Mouse (Mus musculus): ENCODE measurements around the gene Defb26.

Defb26 gene

DNA sequence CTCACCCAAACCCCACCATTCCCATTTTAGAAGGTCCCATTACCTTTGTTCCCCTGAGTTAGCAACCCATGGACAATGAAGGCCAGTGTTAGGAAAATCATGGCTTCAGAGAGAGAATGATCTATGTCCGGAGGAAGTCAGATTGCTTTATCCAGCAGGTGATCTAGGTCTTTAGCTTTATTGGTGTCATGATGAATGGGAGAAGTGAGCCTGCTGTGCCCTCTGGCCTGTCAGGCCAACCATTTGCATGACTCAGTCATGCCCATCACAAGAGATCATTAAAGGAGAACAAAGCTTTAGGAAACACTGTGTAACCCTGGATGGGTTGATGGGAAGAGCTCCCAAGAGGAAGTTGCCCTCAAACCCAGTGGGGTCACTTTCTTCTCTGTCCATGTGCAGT lies at the start of gene Defb26:
Gene Defb26 (minus strand): TSS at position 101 of the 400 bp plus-strand sequence.
- no peak for DNase-seq (ENCODE audit: low spot score)

DNA sequence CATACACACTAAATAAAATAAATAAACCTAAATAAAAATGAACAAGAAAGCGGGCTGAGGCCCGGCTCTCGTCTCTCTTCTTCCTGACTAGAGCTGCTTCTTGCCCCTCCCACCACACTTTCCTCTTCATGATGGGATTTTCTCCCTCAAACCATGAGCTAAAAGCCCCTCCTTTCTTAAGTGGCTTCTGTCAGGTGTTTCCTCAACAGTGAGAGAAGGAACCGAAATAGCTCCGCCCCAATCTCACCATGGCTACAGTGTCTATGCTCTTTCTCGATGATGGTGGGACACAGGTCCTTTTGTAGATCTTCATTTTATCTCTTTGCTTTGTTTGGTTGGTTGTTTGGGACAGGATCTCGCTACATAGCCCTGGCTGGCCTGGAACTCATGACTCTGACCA lies 45.2 kb upstream of the Defb26 start:
- DNase-seq (ENCODE audit: low spot score): no peak

DNA sequence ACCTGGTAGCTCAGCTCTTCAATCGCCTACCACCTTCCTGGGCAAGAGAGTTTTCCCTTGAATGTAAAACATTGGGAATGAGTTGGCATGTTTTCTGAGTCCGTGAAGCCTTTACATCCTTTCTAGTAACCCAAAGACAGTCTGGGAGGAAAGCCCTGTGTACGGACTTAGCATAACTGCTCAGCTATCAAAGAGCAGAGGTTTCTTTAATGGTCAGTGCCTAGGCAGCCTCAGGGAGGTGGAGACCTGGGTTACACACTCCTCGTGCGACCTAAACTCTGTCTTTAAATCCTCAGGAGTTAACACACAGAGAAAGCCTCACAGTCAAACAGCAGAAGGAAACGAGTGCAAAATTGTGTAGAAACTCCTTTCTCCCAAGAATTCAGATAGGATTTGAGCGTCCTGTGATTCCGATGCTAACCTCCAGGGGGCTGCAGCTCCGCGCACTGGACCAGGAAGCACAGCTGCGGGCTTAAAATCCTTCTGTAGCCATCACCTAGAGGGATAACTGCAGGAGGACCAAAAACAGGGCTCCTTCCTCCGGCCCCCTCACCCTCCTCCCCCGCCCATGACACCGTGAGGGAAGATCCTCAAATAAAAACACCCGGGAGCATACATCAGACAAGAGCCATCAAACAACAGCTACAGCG lies 42.4 kb upstream of the Defb26 start:
- no peak for DNase-seq (ENCODE audit: low spot score)

DNA sequence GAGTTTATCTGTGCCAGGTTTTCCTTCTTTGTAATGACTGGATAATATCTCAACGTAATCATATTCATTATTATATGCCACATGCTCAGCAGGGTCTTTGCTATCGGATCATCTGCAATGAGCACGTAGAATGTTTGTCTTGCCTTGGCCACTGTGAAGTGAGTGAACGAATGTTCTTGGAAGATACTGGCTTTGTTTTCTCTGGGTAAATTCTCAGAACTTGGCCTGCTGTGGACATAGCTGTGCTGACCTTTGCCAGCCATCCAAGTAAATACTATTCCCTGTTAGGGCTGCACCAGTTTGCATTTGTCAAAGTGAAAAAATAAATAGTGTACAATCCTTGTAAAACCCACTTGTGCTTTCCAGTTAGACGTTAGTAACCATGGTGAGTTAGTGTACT lies 36.6 kb upstream of the Defb26 start:
- DNase-seq (ENCODE audit: low spot score): no peak

DNA sequence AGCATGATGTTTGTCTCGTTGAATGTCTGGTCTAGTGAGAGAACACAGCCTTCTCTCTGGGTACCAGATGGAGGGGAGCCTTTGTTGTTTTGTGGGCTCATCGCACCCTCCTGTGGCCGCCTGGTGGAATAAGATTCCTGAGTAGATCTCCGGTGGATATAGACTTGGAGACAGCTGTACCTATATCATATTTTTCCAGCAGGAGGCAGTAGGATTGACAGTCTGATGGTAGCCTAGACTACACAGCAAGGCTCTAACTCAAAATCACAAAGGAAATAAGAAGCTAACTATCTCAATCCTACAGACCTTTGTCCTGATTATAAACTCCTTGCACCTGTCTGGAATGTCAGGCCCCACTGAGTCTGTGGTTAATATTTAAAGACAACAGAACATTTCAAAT lies 33.2 kb upstream of the Defb26 start:
- DNase-seq (ENCODE audit: low spot score): no peak

DNA sequence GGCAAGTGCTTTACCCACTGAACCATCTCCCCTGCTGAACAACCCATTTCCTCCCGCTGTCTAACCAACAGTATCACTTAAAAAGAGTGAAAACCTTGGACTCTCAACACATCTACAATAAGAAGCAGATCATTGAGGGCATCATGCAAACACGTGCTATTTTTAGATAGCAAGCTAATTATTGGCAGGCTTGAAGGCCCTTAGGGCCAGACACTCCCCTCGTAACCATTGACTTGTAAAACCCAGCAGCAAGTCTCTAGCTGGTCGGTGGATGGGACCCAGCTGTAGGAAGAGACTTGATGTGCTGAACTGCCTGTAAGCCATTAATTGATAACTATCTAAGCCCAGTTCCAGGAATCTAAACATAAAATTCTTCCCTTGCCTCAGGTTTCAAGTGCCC lies 32.0 kb upstream of the Defb26 start:
- DNase-seq (ENCODE audit: low spot score): no peak

DNA sequence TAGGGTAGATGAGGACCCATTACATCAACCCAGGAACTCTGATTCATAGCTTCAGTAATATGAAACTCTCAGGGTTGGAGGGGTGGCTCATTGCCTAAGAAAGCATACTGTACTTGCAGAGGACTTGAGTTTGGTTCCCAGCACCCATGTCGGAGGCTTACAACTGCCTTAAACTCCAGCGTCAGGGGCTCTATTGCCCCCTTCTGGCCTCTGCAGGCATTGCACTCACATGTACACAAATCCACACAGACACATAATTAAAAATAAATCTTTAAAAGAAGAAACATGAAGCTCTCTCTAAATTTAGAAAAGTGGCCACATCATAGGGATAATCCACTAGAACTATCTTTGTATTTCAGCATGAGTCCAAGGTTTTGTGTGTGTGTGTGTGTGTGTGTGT lies 31.4 kb upstream of the Defb26 start:
- DNase-seq (ENCODE audit: low spot score): no peak

DNA sequence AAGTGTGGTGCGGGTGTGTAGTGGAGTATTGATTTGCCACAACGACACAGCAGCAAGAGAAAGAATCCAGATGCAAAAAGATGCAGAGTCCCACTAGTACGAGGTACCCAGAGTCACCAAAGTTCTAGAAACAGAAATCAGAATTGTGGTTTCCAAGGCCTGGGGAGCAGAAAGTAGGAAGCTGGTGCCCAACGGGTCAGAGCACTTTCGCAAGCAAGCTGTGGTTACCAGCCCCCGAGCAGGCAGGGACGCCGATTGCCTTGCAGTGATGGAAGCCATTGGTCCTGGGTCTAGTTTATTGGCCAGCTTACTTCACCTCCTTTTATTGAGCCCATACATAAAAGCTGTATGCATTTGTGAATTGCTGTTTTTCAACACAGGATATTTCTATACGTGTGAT lies 30.5 kb upstream of the Defb26 start:
- DNase-seq (ENCODE audit: low spot score): no peak

DNA sequence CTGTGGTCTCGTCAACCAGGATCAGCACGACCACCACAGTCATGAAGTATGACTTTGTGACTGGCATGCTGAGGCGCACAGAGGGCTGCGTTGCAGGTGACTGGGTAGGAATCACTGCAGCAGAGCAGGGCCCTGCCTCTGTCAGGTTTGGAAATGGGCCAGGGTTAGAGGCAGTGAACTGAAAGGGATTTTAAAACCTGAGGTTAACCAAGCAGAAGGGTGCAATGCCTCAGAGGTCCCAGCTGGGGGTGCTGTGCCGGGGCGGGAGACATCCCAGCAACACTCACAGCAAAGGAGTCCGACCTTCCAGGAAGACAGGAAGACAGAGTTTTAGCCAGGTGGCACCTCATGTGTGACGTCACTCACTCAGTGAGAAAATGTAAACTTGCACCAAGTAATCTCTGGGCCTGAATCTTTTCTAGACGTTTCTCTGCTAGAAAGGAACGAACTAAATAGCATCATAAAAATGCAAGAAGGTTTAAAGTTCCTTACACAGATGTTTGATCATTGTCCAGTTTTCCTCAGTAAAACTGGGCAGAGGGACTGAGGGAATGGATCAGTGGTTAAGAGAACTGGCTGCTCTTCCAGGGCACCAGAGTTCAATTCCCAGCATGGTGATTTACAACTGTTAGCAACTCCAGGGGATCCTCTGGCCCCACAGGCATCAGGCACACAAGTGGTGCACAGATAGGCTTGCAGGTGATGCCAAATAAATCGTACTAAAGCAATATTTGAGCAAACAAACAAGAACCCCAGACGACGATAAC lies 28.6 kb upstream of the Defb26 start, which contains the start of gene Defb29:
Gene Defb29 (minus strand): TSS at position 155 of the 767 bp plus-strand sequence.
- DNase-seq (ENCODE audit: low spot score): no peak

DNA sequence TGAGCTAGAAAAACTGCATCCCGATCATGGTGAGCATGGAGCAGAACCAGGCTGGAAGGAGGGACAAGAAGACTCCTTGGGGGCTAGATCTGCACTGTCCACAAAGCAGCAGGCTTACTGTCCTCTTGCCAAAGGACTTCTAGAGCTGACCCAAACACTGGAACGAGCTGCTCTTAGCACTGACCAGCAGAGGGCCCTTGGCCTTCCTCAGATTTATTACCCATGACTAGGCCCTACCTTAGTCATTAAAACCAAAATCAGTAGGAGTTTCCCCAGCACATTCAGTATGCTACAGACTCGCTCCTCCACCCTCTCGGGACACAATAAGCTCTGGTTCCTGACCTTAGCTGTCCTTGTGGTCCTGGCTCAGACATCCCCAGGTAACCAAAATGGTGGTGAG lies 6.5 kb upstream of the Defb26 start, which contains the start of gene Defb28:
Gene Defb28 (plus strand): TSS at position 275 of the 400 bp plus-strand sequence.
- no peak for DNase-seq (ENCODE audit: low spot score)

DNA sequence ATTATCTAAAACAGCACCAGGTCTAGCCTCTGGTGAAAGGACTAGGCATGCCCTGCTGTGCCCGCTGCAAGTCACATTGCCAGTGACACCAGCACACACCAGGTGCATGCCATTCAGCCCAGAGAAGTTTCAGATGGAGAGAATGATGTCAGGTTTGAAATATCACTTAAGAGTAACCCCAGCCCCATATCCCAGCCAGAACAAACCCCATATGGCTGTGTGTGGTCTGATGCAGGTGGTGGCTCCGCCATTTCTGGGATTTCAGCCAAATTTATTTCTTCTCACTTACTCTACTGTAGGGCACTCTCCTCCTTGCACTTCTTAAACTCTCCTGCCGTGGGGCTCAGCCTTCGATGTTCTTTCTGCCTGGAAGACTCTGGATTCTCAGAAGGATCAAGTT lies 4.6 kb upstream of the Defb26 start:
- no peak for DNase-seq (ENCODE audit: low spot score)

DNA sequence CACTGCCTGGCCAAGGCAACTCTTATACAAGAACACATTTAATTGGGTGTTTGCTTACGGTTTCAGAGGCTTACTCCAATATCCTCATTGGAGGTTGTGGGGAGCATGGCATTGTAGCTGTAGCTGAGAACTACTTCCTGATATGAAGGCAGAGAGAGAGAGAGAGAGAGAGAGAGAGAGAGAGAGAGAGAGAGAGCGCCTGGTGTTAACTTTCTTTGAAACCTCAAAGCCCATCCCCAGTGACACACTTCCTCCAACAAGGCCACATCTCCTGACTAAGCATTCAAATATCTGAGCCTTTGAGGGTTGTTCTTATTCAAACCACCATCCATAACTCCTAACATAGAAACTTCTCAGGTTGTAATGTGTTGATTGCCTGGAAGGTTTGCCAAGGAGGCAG lies 7.5 kb downstream of the Defb26 start:
- DNase-seq (ENCODE audit: low spot score): no peak

DNA sequence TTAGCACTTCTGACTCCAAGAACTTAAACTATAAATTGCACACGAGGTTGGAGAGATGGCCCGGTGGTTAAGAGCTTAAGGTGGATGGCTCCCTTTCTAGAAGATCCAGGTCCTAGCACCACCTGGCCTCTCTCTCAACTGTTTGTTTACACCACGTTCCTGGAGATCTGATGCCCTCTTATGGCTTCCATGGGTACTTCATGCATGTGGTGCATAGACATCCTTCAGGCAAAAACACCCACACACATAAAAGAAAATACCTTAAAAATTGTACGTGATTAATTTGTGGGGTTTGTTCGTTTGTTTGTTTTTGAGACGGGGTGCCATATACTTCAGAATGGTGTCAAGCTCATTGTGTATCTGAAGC lies 10.6 kb downstream of the Defb26 start:
- no peak for DNase-seq (ENCODE audit: low spot score)

DNA sequence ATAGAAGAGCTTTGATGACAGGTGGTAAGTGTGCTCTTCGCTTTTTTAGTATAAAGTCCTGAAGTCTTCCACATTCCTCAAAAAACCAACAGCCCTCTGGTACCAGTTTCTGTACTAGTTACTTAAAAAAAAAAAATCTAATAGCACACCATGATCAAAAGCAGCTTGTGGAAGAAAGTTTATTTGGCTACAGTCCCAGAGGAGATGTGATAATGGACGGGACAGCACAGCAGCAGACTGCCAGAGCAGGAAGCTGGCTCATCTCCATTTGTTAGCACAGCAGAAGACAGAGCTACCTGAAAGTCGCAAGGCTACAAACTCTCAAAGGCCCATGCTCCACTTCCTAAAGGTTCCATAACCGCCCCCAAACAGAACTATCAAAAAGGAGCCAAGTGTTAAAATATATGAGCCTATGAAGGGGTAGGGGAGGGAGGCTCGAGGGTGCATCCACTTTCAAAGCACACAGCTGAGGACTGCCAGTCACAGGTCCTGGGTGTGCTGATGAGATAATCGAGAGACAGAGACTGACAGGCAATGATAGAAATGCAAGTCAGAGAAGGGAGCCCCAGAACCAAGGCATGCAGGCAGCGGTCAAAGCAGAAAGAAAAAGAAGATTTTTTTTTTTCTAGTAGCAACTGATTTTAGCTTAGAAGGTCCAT lies 11.2 kb downstream of the Defb26 start:
- no peak for DNase-seq (ENCODE audit: low spot score)

DNA sequence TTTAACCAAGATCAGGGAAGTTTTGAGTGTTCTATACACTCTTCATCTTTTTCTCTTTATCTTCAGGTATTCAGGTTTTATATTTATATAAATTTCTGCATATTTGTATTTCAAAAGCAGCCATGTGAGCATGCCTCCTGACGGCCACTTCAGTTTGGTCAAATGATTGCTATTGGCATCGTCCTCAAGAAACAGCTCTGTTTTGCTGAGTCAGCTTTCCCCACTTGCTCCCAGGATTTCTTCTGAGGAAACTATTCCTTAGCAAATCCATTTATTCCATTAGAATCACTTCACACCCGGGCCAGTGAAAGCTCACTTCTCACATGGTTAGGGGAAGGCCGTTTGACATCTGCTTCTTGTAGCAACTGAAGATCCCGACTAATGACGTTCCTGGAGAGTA lies 13.5 kb downstream of the Defb26 start:
- DNase-seq (ENCODE audit: low spot score): no peak

DNA sequence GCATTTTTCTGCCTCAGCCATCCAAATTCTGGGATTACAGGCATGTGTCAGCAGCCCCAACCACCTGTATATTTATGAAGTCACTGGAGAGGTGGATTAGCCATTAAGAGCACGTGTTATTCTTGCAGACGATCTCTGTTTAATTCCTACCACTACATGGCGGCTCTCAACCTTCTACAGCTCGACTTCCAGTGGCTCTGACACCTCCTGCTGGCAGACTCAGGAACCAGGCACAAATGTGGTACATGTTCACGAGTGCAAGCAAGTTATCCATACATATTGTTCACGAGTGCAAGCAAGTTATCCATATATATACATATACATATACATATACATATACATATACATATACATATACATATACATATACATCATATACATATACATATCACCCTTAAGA lies 18.3 kb downstream of the Defb26 start:
- DNase-seq (ENCODE audit: low spot score): no peak

DNA sequence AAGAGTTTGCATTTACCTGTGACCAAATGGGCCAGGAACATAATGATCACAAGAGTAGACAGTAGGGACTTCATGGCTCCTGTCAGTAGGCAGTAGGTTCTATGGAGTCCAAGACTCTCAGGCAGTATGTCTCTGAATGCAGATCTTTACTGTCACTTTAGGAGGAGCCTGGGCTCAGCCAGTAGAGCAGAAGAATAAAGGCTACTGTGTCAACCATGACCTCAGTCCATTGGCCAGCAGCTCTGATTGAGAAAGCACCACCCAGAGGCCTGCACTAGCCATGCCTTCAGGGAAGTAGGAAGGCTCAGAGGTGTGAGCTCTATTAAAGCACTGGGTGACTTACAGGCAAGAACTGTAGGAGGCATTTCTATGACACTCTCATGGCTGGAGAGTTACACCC lies 21.5 kb downstream of the Defb26 start, which contains the start of gene Defb22:
Gene Defb22 (minus strand): TSS at position 101 of the 400 bp plus-strand sequence.
- no peak for DNase-seq (ENCODE audit: low spot score)

DNA sequence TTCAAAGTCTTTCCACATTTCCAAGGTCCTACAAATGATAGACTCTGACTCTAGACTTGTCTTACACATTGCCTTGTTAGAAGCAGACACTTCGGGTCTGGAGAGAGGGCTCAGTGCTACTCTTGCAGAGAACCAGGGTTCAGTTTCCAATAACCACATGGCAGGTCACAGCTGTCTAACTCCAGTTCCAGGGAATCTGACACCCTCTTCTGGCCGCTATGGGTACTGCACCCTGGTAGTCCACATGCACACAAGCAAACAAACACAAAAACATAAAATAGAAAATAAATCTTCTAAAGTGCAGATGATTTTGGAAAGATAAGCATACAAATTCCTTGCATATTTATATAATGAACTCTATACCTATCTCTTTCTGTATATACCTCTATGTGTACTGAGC lies 24.5 kb downstream of the Defb26 start:
- peak; percentile 14 for DNase-seq (ENCODE audit: low spot score)

DNA sequence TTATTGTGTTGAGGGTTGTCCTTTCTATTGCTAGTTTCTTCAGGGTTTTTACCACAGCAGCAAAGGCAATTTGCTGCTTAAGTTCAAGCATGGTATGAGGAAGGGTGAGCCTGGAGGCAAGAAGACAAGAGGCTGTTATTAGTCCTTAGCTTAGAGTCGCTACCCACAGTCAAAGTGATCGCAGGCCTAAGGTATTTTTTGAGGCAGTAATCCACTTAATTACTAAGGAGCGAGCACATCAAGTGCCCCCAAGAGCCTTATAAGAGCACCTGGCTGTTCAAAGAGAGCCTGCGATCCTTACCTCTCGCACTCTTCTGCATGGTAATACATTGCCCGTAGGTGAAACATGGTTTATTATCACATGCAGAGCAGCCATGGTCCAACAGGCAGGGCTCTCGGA lies 29.8 kb downstream of the Defb26 start:
- DNase-seq (ENCODE audit: low spot score): no peak

DNA sequence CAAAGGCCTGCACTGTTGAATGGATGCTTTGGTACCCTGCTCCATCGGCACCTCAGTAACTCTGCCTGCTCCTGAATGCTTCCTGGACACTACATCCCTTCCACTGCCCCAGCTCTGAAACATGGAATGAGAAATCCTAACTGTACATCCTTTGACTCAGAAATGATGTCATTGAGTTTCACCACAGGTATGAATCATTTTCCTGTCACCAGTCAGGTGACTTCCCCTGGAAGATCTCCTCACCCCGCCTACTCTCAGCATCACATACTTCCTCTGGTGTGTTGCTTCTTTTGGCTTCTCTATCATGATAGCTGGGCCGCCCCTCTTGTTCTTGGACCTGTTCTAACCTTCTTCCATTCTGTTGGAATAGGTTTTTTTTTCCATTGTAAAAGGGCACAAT lies 30.6 kb downstream of the Defb26 start:
- DNase-seq (ENCODE audit: low spot score): no peak

DNA sequence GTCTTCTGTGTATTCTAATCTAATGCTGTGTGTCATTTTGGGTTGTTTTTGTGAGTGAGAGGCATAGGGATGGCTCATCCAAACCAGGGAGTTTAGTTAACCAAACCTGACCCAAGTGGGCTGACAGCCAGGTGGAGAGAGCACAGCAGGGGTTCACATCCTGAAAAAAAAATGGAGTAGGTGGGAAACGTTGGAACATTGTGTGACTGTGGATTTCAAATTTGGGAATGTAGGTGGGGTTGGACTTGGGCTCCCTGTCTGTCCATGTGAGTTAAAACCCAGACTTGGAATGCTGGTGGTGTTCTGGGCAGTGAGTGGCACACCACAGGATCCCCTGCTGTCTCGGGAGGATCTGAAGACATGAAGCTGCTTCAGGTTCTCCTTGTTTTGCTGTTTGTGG lies 34.7 kb downstream of the Defb26 start, which contains the start of gene Defb20:
Gene Defb20 (plus strand): TSS at position 301 of the 400 bp plus-strand sequence.
- no peak for DNase-seq (ENCODE audit: low spot score)

DNA sequence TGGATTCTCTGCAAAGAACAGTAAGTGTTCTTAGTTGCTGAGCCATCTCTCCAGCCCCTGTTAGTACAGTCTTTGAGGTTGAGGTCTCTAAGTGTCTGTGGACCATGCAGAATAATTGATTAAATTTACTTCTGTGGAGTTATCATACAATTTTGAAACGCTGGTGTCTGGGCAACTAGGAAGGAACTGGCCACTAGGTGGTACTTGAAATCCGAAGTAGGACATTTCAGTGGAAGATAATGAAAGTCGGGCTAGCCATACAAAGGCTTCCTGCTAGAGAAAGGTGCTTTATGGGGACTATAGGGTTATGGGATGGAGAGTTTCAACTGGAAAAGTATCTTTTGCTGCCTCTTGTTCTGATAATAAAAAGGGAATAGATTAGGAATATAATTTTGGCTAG lies 39.1 kb downstream of the Defb26 start:
- no peak for DNase-seq (ENCODE audit: low spot score)

DNA sequence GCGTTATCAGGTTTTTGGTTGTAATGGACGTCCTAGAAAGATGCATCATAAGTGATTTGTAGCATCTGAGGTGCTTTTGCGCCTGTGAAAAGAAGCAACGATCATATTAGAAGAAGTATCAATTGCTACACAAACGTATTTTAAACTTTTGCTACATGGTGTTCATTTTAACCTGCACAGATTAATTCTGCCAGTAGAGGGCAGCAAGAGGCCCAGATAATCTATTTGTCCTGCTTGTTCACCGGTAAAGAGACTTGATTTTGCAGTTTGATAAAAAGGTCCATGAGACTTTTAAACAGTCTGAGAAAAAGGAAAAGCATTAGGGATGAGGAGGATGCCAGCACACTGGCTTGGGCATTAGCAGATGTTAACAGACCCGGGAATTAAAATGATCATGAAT lies 40.5 kb downstream of the Defb26 start:
- peak; percentile 18 for DNase-seq (ENCODE audit: low spot score)

Data from c-Kit-positive CD71-positive TER-119-positive erythroid progenitor cells, embryonic 14.5 days (primary cell).